Mouse (Mus musculus) megakaryocyte, embryonic 14.5 days (primary cell): ENCODE data around the gene Ntrk2.

ENCODE experiments used
- FLI1 ChIP-seq: IDR thresholded peaks from 2 replicates; pipeline ENCODE4 v1.6.1; 2012; ENCODE audit warnings: low read length, inconsistent platforms, mixed read lengths
- GATA1 ChIP-seq: IDR thresholded peaks from 3 replicates; pipeline ENCODE4 v1.6.1; 2012; ENCODE audit warnings: mixed read lengths, low read length, inconsistent platforms, borderline replicate concordance

- TF ChIP-seq FLI1: no peak
- TF ChIP-seq GATA1: no peak
Measured at GRCm38 (mm10) chr13:58927656-58928226, 121.4 kb downstream of the Ntrk2 start.
